In genomic region chr3:43399893-43400292, GRCm38 (mm10) we compare ENCODE assay signal across 13 mouse cellular contexts.
"Had no signal": no experiment of that assay in that cellular context is flagged by ENCODE, and none has a peak within 500 bp of the region (broad histone marks: within the 10 kb centered on the region; RNA-seq: fewer than 3 reads in every experiment).

No protein-coding gene starts in this region.

- H3K36me3 ChIP-seq: liver, embryonic 13.5 days; midbrain, embryonic 15.5 days; neural tube, embryonic 12.5 days had no signal

- H3K27me3 ChIP-seq: liver, embryonic 13.5 days; megakaryocyte, embryonic 14.5 days; midbrain, embryonic 15.5 days; neural tube, embryonic 12.5 days had no signal

- DNase-seq: kidney, adult 9 months; kidney, postnatal 14 days; liver; liver, embryonic 13.5 days; liver, postnatal 0 days; lung, postnatal 10 days; thymus, postnatal 4 days had no signal

- H3K4me3 ChIP-seq: left cerebral cortex, adult 2 months; liver, embryonic 13.5 days; megakaryocyte, embryonic 14.5 days; midbrain, embryonic 15.5 days; neural tube, embryonic 12.5 days had no signal

- H3K9me3 ChIP-seq: liver, embryonic 13.5 days; megakaryocyte, embryonic 14.5 days; midbrain, embryonic 15.5 days; neural tube, embryonic 12.5 days had no signal

- H3K4me1 ChIP-seq: liver, embryonic 13.5 days; megakaryocyte, embryonic 14.5 days; midbrain, embryonic 15.5 days; neural tube, embryonic 12.5 days had no signal

- H3K4me2 ChIP-seq: liver, embryonic 13.5 days; midbrain, embryonic 11.5 days; midbrain, embryonic 15.5 days; neural tube, embryonic 12.5 days had no signal

- H3K9ac ChIP-seq: liver, embryonic 13.5 days; liver, postnatal 0 days; midbrain, embryonic 15.5 days; neural tube, embryonic 12.5 days had no signal

- H3K27ac ChIP-seq: left cerebral cortex, adult 2 months; liver, embryonic 13.5 days; macrophage; midbrain, embryonic 15.5 days; neural tube, embryonic 12.5 days had no signal

- ATAC-seq: liver, postnatal 0 days; midbrain, embryonic 15.5 days had no signal
